21 mouse cellular contexts compared by ENCODE assay signal in genomic region chr14:12436903-12437368, GRCm38 (mm10).
DNase-seq lines count a peak whose midpoint lies in the region; ATAC-seq and TF ChIP-seq lines count a peak whose summit lies in the region.
"Had no signal": no experiment of that assay in that cellular context is flagged by ENCODE, and none has a peak within 500 bp of the region (broad histone marks: within the 10 kb centered on the region; RNA-seq: fewer than 3 reads in every experiment).

No protein-coding gene starts in this region.

- H3K4me3 ChIP-seq in forebrain, postnatal 0 days (ENCODE audit: low read depth, low read length), result no peak overlapping the region
- H3K4me3 ChIP-seq: embryonic facial prominence, embryonic 13.5 days; heart, embryonic 12.5 days; limb, embryonic 13.5 days; liver, embryonic 15.5 days; neural tube, embryonic 12.5 days had no signal

- peak; percentile 79 for ATAC-seq in forebrain, postnatal 0 days

- H3K9ac ChIP-seq in forebrain, postnatal 0 days, result no peak overlapping the region
- H3K9ac ChIP-seq: embryonic facial prominence, embryonic 13.5 days; heart, embryonic 12.5 days; limb, embryonic 13.5 days; liver, embryonic 15.5 days; neural tube, embryonic 12.5 days had no signal

- H3K27me3 ChIP-seq in forebrain, postnatal 0 days (ENCODE audit: insufficient read depth, low read length), result no peaks in the 10 kb centered on the region
- H3K27me3 ChIP-seq: embryonic facial prominence, embryonic 13.5 days; heart, embryonic 12.5 days; limb, embryonic 13.5 days; liver, embryonic 15.5 days; neural tube, embryonic 12.5 days had no signal

- H3K4me2 ChIP-seq in forebrain, postnatal 0 days (ENCODE audit: low read depth), result no peak overlapping the region
- H3K4me2 ChIP-seq: embryonic facial prominence, embryonic 13.5 days; heart, embryonic 12.5 days; limb, embryonic 13.5 days; liver, embryonic 15.5 days; neural tube, embryonic 12.5 days had no signal

- H3K36me3 ChIP-seq in forebrain, postnatal 0 days (ENCODE audit: insufficient read depth), result no peaks in the 10 kb centered on the region
- H3K36me3 ChIP-seq: embryonic facial prominence, embryonic 13.5 days; heart, embryonic 12.5 days; limb, embryonic 13.5 days; liver, embryonic 15.5 days; neural tube, embryonic 12.5 days had no signal

- H3K9me3 ChIP-seq in forebrain, postnatal 0 days (ENCODE audit: low read length), result no peaks in the 10 kb centered on the region
- H3K9me3 ChIP-seq: embryonic facial prominence, embryonic 13.5 days; heart, embryonic 12.5 days; limb, embryonic 13.5 days; liver, embryonic 15.5 days; neural tube, embryonic 12.5 days had no signal

- DNase-seq in layer of hippocampus, adult 8-10 months (ENCODE audit: low spot score in 2 of 2), result peak; percentile 49 to 53
- no peak for DNase-seq in layer of hippocampus, adult 9-10 months (ENCODE audit: low spot score)
- peak; percentile 84 for DNase-seq in brain, adult 2 months (ENCODE audit: low read depth, low spot score)
- peak; percentile 47 for DNase-seq in forebrain, postnatal 0 days
- peak; percentile 44 to 49 for DNase-seq in right cerebral cortex, adult 2 months (ENCODE audit: low spot score in 2 of 2)
- no peak for DNase-seq in adrenal gland, adult 2 months
- DNase-seq in ovary, postnatal 10 days (ENCODE audit: low spot score), result no peak
- no peak for DNase-seq in cerebellum, adult 11-12 months
- DNase-seq: adrenal gland, postnatal 10 days; cerebellum, postnatal 25 days; heart, postnatal 36 days; kidney, adult 9 months; lung, postnatal 4 days; midbrain, embryonic 14.5 days; thymus, postnatal 25 days had no signal

- H3K27ac ChIP-seq in forebrain, postnatal 0 days (ENCODE audit: low read depth, low read length), result peak overlapping the region; percentile 21; the same call in 1 of the 2 replicates
- H3K27ac ChIP-seq: embryonic facial prominence, embryonic 13.5 days; limb, embryonic 13.5 days; liver, embryonic 15.5 days; neural tube, embryonic 12.5 days; stomach, postnatal 0 days had no signal

- 67% methylated on average over 14 of the region's 14 CpGs for WGBS in forebrain, postnatal 0 days

- TF ChIP-seq CTCF in forebrain, postnatal 0 days (IDR thresholded peaks at IDR 0.05; ENCODE audit: low read depth), result no peak

- H3K4me1 ChIP-seq in forebrain, postnatal 0 days (ENCODE audit: insufficient read depth), result no peaks in the 10 kb centered on the region
- H3K4me1 ChIP-seq: heart, embryonic 12.5 days; limb, embryonic 13.5 days; liver, embryonic 15.5 days; neural tube, embryonic 12.5 days had no signal

Comparison
In these comparisons a context has a peak if more than half of its experiments do, and no peak if none do; other contexts are left out.
1. DNase-seq: peak in layer of hippocampus, adult 8-10 months (2 of 2), brain, adult 2 months (single experiment), forebrain, postnatal 0 days (single experiment) and right cerebral cortex, adult 2 months (2 of 2); none in layer of hippocampus, adult 9-10 months (single experiment), adrenal gland, adult 2 months (single experiment), ovary, postnatal 10 days (single experiment) and cerebellum, adult 11-12 months (single experiment).